Mouse (Mus musculus): ENCODE data around the gene Alox5.
"Not testable (repeated sequence)": the region's sequence is repeated elsewhere in the genome, so short reads cannot be mapped to it uniquely, and the experiment has no call there.

- not testable (repeated sequence) for TF ChIP-seq POLR2A (IDR thresholded peaks at IDR 0.05; ENCODE audit: borderline replicate concordance, control insufficient read depth, low read depth, low read length); CTCF (IDR thresholded peaks at IDR 0.05; ENCODE audit: control insufficient read depth, insufficient read depth, low read length)
Observed at GRCm38 (mm10) chr6:116506302-116507003, 45.5 kb upstream of the Alox5 start, which contains the start of gene Olfr212.
